Mouse (Mus musculus) layer of hippocampus, adult 8-10 months (tissue): Measurements from ENCODE around the gene Nphs2. TPM values are rescaled to one million over a fixed set of nuclear protein-coding genes. Genes with fewer than 3 reads are reported as not detected.

Experiments used
- DNase-seq, 2 experiments: peaks; one replicate each; pipeline ENCODE4 v3.0.0; 2022; ENCODE audit warnings: low spot score in 2 of 2
- total RNA-seq, 4 experiments: library from RNA; stranded (reverse); gene quantifications; 2 replicates each; pipeline ENCODE4 v1.2.4; 2022

Gene Nphs2
- total RNA-seq, 4 experiments from 2014 or later = 0.19 to 0.57 (median 0.45) TPM; not detected in 1

DNA sequence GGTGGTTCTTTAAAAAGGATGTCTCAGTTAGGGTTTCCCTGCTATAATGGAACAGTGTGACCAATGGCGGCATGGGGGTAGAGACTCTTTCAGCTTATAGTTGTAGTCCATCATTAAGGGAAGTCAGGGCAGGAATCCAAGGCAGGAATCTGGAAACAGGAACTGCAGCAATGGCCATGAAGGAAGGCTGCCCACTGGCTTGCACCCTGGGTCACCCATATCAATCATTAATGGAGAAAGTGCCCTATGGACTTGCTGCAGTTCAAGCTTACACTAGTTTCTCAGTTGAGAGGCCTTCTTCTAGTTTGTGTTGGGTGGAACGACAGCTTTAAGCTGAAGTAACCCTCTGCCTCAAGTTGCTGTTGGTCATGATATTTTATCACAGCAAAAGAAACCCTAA, 41.9 kb downstream of the Nphs2 start:
- DNase-seq = no peak

DNA sequence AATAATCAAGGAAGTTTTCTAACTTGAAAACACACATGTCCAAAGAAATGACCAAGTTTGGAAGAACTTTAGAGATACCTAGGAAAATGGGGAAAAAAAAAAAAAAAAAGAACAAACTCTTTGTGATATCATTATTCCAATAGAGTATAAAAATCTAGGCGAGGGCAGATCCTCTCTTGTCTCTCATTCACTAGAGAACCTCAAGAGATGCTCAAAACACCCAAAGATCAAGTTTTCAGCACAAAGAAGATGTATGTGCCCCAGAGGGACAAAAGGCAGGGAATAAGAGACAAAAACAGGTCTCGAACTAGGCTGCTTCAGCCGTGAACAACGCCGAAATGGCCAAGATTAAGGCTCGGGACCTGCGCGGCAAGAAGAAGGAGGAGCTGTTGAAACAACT, 55.2 kb downstream of the Nphs2 start, which contains the start of gene Gm2000:
Gene Gm2000 (plus strand): TSS at position 301 of the 400 bp plus-strand sequence.
- no peak for DNase-seq

Other genes with a start within 250 kb of the Nphs2 start
- gene Fam163a, start 105.7 kb upstream of the Nphs2 start, total RNA-seq = 10 to 100 TPM in 2 of 4 experiments, 1 to 10 TPM in 2; 9.3 to 15.2 (median 11.5) TPM
- gene Tdrd5, start 7.1 kb upstream of the Nphs2 start, total RNA-seq = 1 to 10 TPM; 5.8 to 6.8 (median 6.4) TPM
- 100 to 1,000 TPM; 359 to 380 (median 373) TPM for gene Gm2000, start 55.3 kb downstream of the Nphs2 start, total RNA-seq
- gene Axdnd1, start 110.4 kb downstream of the Nphs2 start, total RNA-seq = 1 to 10 TPM in 1 of 4 experiments, under 1 TPM in 3; 0.52 to 1.4 (median 0.73) TPM
- 10 to 100 TPM; 55.0 to 67.6 (median 59.7) TPM for gene Soat1, start 163.6 kb downstream of the Nphs2 start, total RNA-seq
- 10 to 100 TPM; 39.0 to 49.4 (median 43.5) TPM for gene Gm10031, start 213.3 kb downstream of the Nphs2 start, total RNA-seq
- gene Abl2, start 248.1 kb downstream of the Nphs2 start, total RNA-seq = 10 to 100 TPM; 76.6 to 82.4 (median 79.9) TPM